Mouse (Mus musculus) spleen, adult 2 months (tissue): ENCODE data around the gene Pkn3. TPM values are rescaled to one million over a fixed set of nuclear protein-coding genes. Genes with fewer than 3 reads are reported as not detected.

Experiments used
- DNase-seq, 2 experiments: peaks; one replicate each; pipeline versions ENCODE4 v3.0.0 to v3.0.0-alpha.2; 2012 to 2021; ENCODE audit warnings: low spot score in 2 of 2, low read depth in 1 of 2
- H3K27ac ChIP-seq: fragments of 200-500 bp; 2 replicates; pipeline ENCODE4 v1.5.1; 2012; ENCODE audit warnings: low read length, inconsistent platforms; ENCODE audit not compliant: insufficient read depth
- H3K27me3 ChIP-seq: fragments of 200-500 bp; 2 replicates; pipeline ENCODE4 v1.6.1; 2012; ENCODE audit warnings: mild to moderate bottlenecking, moderate library complexity, low read length, inconsistent platforms; ENCODE audit not compliant: control insufficient read depth, insufficient read depth
- H3K36me3 ChIP-seq: fragments of 200-500 bp; 2 replicates; pipeline ENCODE4 v1.6.1; 2012; ENCODE audit warnings: mild to moderate bottlenecking, low read length, inconsistent platforms; ENCODE audit not compliant: control insufficient read depth, insufficient read depth
- H3K4me1 ChIP-seq: fragments of 200-500 bp; 2 replicates; pipeline ENCODE4 v1.6.1; 2011; ENCODE audit warnings: inconsistent platforms; ENCODE audit not compliant: control insufficient read depth, insufficient read depth, insufficient read length
- H3K4me3 ChIP-seq: fragments of 200-500 bp; 2 replicates; pipeline ENCODE4 v1.5.1; 2011; ENCODE audit warnings: mild to moderate bottlenecking, inconsistent platforms; ENCODE audit not compliant: insufficient read depth, insufficient read length; ENCODE audit errors: extremely low read depth
- CTCF ChIP-seq: fragments of 200-500 bp; IDR thresholded peaks from 2 replicates; pipeline ENCODE4 v1.5.1; 2011; ENCODE audit warnings: mild to moderate bottlenecking, inconsistent platforms; ENCODE audit not compliant: insufficient read depth, insufficient read length, insufficient replicate concordance; ENCODE audit errors: extremely low read depth
- POLR2A ChIP-seq: fragments of 200-500 bp; IDR thresholded peaks from 2 replicates; pipeline ENCODE4 v1.6.1; 2011; ENCODE audit warnings: low read depth, low read length, inconsistent platforms
- WGBS: fragments of 180-500 bp; shearing (Covaris S2); methylation state at CpG from one replicate; pipeline ENCODE4 v1.1.7; 2018; 5-methylcytosine and 5-hydroxymethylcytosine counted together
- polyA plus RNA-seq: library from polyadenylated mRNA; depleted of rRNA; stranded (reverse); fragments of >200 nt; gene quantifications from 2 replicates; pipeline ENCODE4 v1.2.3, GENCODE M21; 2012

Gene Pkn3
- polyA plus RNA-seq, 1 experiment = 4.6 TPM

GRCm38 (mm10) chr2:30075625-30076024 lies 1.9 kb upstream of the Pkn3 start:
- no peak for TF ChIP-seq CTCF
- no peak for TF ChIP-seq POLR2A
- WGBS = 82% methylated on average over 3 of the region's 3 CpGs
- Histone ChIP-seq H3K27me3 (no peaks in the 10 kb centered on the region), H3K27ac (no peak overlapping the region), H3K36me3 (peaks cover 3% of the 10 kb centered on the region; the same call in 1 of the 2 replicates), H3K4me1 (no peaks in the 10 kb centered on the region), H3K4me3 (no peak overlapping the region)
- DNase-seq = no peak

DNA sequence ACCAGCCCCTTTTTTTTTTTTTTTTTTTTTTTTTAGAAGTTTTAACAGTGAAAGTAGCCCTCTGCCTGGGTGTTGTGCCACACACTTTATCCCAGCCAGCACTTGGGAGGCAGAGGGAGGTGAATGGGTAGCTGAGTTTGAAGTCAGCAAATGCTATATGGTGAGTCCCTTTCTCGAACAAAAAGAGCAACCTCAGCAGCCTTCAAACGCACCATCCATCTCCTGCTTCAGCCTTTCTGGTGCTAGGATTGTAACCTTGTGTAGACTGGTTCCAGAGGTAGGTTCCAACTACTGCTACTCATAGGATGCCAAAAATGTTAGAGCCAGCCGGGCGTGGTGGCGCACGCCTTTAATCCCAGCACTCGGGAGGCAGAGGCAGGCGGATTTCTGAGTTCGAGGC lies 1.0 kb upstream of the Pkn3 start:
- TF ChIP-seq CTCF = no peak
- TF ChIP-seq POLR2A = no peak
- no peaks in the 10 kb centered on the region for H3K27me3 ChIP-seq
- 92% methylated on average over 9 of the region's 9 CpGs for WGBS
- H3K36me3 ChIP-seq = peaks cover 2% of the 10 kb centered on the region; the same call in 1 of the 2 replicates
- no peak overlapping the region for H3K27ac ChIP-seq
- DNase-seq = no peak
- H3K4me1 ChIP-seq = no peaks in the 10 kb centered on the region
- H3K4me3 ChIP-seq = no peak overlapping the region

DNA sequence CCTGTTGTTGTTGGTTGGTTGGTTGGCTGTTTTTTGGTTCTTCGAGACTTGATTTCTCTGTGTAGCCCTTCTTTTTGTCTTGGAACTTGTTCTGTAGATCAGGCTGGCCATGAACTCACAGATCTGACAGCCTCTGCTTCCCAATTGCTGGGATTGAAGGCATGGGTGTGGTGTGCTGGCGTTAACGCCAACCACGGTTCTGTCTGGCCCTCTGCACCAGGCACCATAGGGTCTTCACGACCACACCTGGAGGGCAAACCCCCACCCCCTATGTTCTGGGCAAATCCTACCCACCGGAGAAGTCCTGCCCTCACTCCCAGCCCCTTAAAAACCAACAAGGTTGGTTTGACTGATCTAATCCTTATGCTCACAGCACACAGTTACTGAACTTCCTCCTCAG lies 525 bp upstream of the Pkn3 start:
- no peak overlapping the region for H3K27ac ChIP-seq
- peaks cover 2% of the 10 kb centered on the region; the same call in 1 of the 2 replicates for H3K36me3 ChIP-seq
- no peak overlapping the region for H3K4me3 ChIP-seq
- DNase-seq = no peak
- H3K27me3 ChIP-seq = no peaks in the 10 kb centered on the region
- TF ChIP-seq CTCF = no peak
- H3K4me1 ChIP-seq = no peaks in the 10 kb centered on the region
- 64% methylated on average over 6 of the region's 6 CpGs for WGBS

- H3K4me3 ChIP-seq = no peak overlapping the region
- TF ChIP-seq CTCF = no peak
- TF ChIP-seq POLR2A = no peak
- H3K4me1 ChIP-seq = no peaks in the 10 kb centered on the region
- no peaks in the 10 kb centered on the region for H3K27me3 ChIP-seq
- H3K27ac ChIP-seq = no peak overlapping the region
- no peak for DNase-seq
- H3K36me3 ChIP-seq = no peaks in the 10 kb centered on the region
- 24% methylated on average over 10 of the region's 10 CpGs for WGBS
Observed at GRCm38 (mm10) chr2:30078349-30078712, 847 bp downstream of the Pkn3 start.

DNA sequence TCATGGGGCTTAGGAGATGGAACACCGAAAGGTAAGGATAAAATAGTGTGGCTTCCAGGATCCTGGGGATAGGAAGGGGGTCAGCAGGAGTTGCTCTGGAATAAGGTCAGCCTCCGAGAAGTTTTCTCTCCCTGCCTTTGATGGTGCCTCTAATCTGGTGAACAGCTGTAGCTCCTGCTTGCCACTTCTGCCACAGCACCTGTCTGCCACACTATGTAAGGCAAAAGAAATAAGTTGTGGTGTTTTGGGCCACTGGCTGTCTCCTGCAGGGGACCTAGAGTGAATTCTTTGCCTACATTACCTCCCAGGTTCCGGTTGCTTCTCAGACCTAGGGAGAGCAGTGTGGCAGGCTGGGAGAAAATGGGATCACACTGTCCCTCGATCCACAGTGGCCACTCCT lies 1.3 kb downstream of the Pkn3 start:
- DNase-seq = no peak
- H3K4me3 ChIP-seq = no peak overlapping the region
- no peaks in the 10 kb centered on the region for H3K36me3 ChIP-seq
- H3K4me1 ChIP-seq = no peaks in the 10 kb centered on the region
- WGBS = 87% methylated on average over 4 of the region's 4 CpGs
- H3K27me3 ChIP-seq = no peaks in the 10 kb centered on the region
- no peak overlapping the region for H3K27ac ChIP-seq
- no peak for TF ChIP-seq CTCF
- no peak for TF ChIP-seq POLR2A

GRCm38 (mm10) chr2:30080181-30080800 lies 2.8 kb downstream of the Pkn3 start:
- no peak for DNase-seq
- Histone ChIP-seq H3K4me1 (no peaks in the 10 kb centered on the region; the same call in 1 of the 2 replicates), H3K4me3 (no peak overlapping the region), H3K27ac (no peak overlapping the region), H3K27me3 (no peaks in the 10 kb centered on the region), H3K36me3 (no peaks in the 10 kb centered on the region)
- 92% methylated on average over 15 of the region's 15 CpGs for WGBS
- TF ChIP-seq POLR2A = no peak
- TF ChIP-seq CTCF = no peak

DNA sequence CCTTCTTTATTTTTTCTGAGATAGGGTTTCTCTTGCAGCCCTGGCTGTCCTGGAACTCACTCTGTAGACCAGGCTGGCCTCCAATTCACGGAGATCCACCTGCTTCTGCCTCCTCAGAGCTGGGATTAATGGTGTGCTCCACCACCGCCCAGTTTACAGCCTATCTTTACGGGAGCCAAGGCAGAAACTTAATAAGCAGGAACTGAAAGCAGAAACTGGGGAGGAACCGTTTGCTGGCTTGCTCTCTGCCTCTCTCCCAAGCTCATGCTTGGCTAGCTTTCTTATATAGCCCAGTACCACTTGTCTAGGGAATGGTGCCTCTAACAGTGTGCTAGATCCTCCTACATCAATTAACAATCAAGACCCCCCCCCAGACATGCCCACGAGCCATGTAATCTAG lies 6.6 kb downstream of the Pkn3 start:
- Histone ChIP-seq H3K36me3 (no peaks in the 10 kb centered on the region), H3K27ac (no peak overlapping the region), H3K27me3 (no peaks in the 10 kb centered on the region), H3K4me3 (no peak overlapping the region), H3K4me1 (no peaks in the 10 kb centered on the region; the same call in 1 of the 2 replicates)
- TF ChIP-seq POLR2A (no peak), CTCF (no peak)
- 43% methylated on average over 5 of the region's 5 CpGs for WGBS
- no peak for DNase-seq

GRCm38 (mm10) chr2:30084632-30085031 lies 7.1 kb downstream of the Pkn3 start:
- H3K4me3 ChIP-seq = no peak overlapping the region
- TF ChIP-seq POLR2A (no peak), CTCF (no peak)
- H3K36me3 ChIP-seq = no peaks in the 10 kb centered on the region
- H3K27me3 ChIP-seq = no peaks in the 10 kb centered on the region
- H3K4me1 ChIP-seq = no peaks in the 10 kb centered on the region; the same call in 1 of the 2 replicates
- 86% methylated on average over 12 of the region's 12 CpGs for whole genome bisulfite sequencing
- H3K27ac ChIP-seq = no peak overlapping the region
- DNase-seq = no peak
